Mouse (Mus musculus) C2C12 (cell line): ENCODE measurements around the gene Atxn7l2.

Experiments used
- CEBPB ChIP-seq: IDR thresholded peaks from one replicate; pipeline ENCODE4 v1.6.1; 2011; ENCODE audit warnings: low read depth, mild to moderate bottlenecking, control low read depth, moderate library complexity
- CTCF ChIP-seq: IDR thresholded peaks from one replicate; pipeline ENCODE4 v1.5.1; 2011; ENCODE audit not compliant: control insufficient read depth, insufficient read depth, insufficient read length
- FOSL1 ChIP-seq: IDR thresholded peaks from one replicate; pipeline ENCODE4 v1.8.0; 2011; ENCODE audit warnings: mild to moderate bottlenecking, low read length; ENCODE audit not compliant: poor library complexity, insufficient read depth, severe bottlenecking
- MAX ChIP-seq: IDR thresholded peaks from one replicate; pipeline ENCODE4 v1.6.1; 2011; ENCODE audit warnings: mild to moderate bottlenecking, control low read depth
- MYOD1 ChIP-seq: IDR thresholded peaks from one replicate; pipeline ENCODE4 v1.6.1; 2011; ENCODE audit warnings: low read depth; ENCODE audit not compliant: control insufficient read depth, insufficient read length
- MYOG ChIP-seq: IDR thresholded peaks from one replicate; pipeline ENCODE4 v1.6.1; 2011; ENCODE audit not compliant: control insufficient read depth, insufficient read length; ENCODE audit errors: extremely low read depth
- USF1 ChIP-seq: IDR thresholded peaks from one replicate; pipeline ENCODE4 v1.6.1; 2011; ENCODE audit warnings: low read depth, mild to moderate bottlenecking, control low read depth, moderate library complexity

- no peak for TF ChIP-seq CTCF
- TF ChIP-seq MAX, result no peak
- no peak for TF ChIP-seq USF1
- no peak for TF ChIP-seq CEBPB
- no peak for TF ChIP-seq MYOG
- no peak for TF ChIP-seq MYOD1
- no peak for TF ChIP-seq FOSL1
Observed at GRCm38 (mm10) chr3:108166486-108167211, 44.1 kb downstream of the Atxn7l2 start.
